ENCODE assay signal across 8 mouse cellular contexts in genomic region chr1:131962606-131963084, GRCm38 (mm10). TPM values are rescaled to one million over a fixed set of nuclear protein-coding genes. Genes with fewer than 3 reads are reported as not detected.
DNase-seq lines count a peak whose midpoint lies in the region; ATAC-seq and TF ChIP-seq lines count a peak whose summit lies in the region.

Gene Slc45a3, plus strand, starts transcription at chr1:131962967.

- 0% methylated on average over 33 of the region's 35 CpGs for WGBS in forebrain, embryonic 15.5 days
- WGBS in lung, embryonic 14.5 days, result under 1% methylated on average over 33 of the region's 35 CpGs
- 1% methylated on average over 33 of the region's 35 CpGs for WGBS in stomach, embryonic 16.5 days

- no peaks in the 10 kb centered on the region for H3K9me3 ChIP-seq in forebrain, embryonic 15.5 days
- no peaks in the 10 kb centered on the region for H3K9me3 ChIP-seq in lung, embryonic 14.5 days (ENCODE audit: low read depth, low read length)
- no peaks in the 10 kb centered on the region for H3K9me3 ChIP-seq in stomach, embryonic 16.5 days (replicated peaks; ENCODE audit: control insufficient read depth, low read length)

- peak within 1 kb of the TSS; percentile 95 for H3K4me2 ChIP-seq in forebrain, embryonic 15.5 days (replicated peaks)
- H3K4me2 ChIP-seq in lung, embryonic 14.5 days, result peak within 1 kb of the TSS; percentile 100
- H3K4me2 ChIP-seq in stomach, embryonic 16.5 days (ENCODE audit: low read depth, low read length), result peak within 1 kb of the TSS; percentile 99

- DNase-seq in gastrocnemius, adult 2 months, result no peak
- DNase-seq in gastrocnemius, postnatal 25 days, result no peak
- DNase-seq in adrenal gland, adult 18-20 months (ENCODE audit: low spot score in 2 of 2), result peak; percentile 67 to 71
- peak; percentile 62 for DNase-seq in kidney, adult 11 months
- DNase-seq in lung, embryonic 14.5 days, result peak; percentile 56
- DNase-seq in MN1 (ENCODE audit: low spot score), result no peak

- ATAC-seq in forebrain, embryonic 15.5 days (replicated peaks), result peak; percentile 63
- ATAC-seq in lung, embryonic 14.5 days (ENCODE audit: insufficient read depth), result peak; percentile 68
- peak; percentile 84; the same call in 1 of the 2 replicates for ATAC-seq in stomach, embryonic 16.5 days (ENCODE audit: insufficient read depth, low FRiP score)

- peak within 1 kb of the TSS; percentile 53 for H3K27ac ChIP-seq in gastrocnemius, adult 2 months
- no peak within 1 kb of the TSS for H3K27ac ChIP-seq in forebrain, embryonic 15.5 days (replicated peaks)
- no peak within 1 kb of the TSS for H3K27ac ChIP-seq in lung, embryonic 14.5 days (ENCODE audit: low read depth)
- H3K27ac ChIP-seq in stomach, embryonic 16.5 days (ENCODE audit: low read length), result peak within 1 kb of the TSS; percentile 23; the same call in 1 of the 2 replicates

- no peaks in the 10 kb centered on the region for H3K36me3 ChIP-seq in forebrain, embryonic 15.5 days
- no peaks in the 10 kb centered on the region for H3K36me3 ChIP-seq in lung, embryonic 14.5 days (ENCODE audit: insufficient read depth)
- H3K36me3 ChIP-seq in stomach, embryonic 16.5 days (ENCODE audit: control insufficient read depth, insufficient read depth, low read length), result no peaks in the 10 kb centered on the region

- H3K9ac ChIP-seq in forebrain, embryonic 15.5 days (replicated peaks), result peak within 1 kb of the TSS; percentile 64
- H3K9ac ChIP-seq in lung, embryonic 14.5 days, result peak within 1 kb of the TSS; percentile 55
- H3K9ac ChIP-seq in stomach, embryonic 16.5 days (ENCODE audit: low read length), result peak within 1 kb of the TSS; percentile 79

- peaks cover 19% of the 10 kb centered on the region; the same call in 1 of the 2 replicates for H3K27me3 ChIP-seq in forebrain, embryonic 15.5 days
- H3K27me3 ChIP-seq in lung, embryonic 14.5 days (ENCODE audit: insufficient read depth, low read length), result peaks cover 47% of the 10 kb centered on the region
- peaks cover 20% of the 10 kb centered on the region; the same call in 1 of the 2 replicates for H3K27me3 ChIP-seq in stomach, embryonic 16.5 days (ENCODE audit: control insufficient read depth, insufficient read depth, low read length)

- peak within 1 kb of the TSS; percentile 85 for H3K4me3 ChIP-seq in gastrocnemius, adult 2 months
- H3K4me3 ChIP-seq in forebrain, embryonic 15.5 days, result peak within 1 kb of the TSS; percentile 90
- peak within 1 kb of the TSS; percentile 74 for H3K4me3 ChIP-seq in lung, embryonic 14.5 days (ENCODE audit: low read depth, low read length)
- peak within 1 kb of the TSS; percentile 74 for H3K4me3 ChIP-seq in stomach, embryonic 16.5 days (replicated peaks; ENCODE audit: low read length)

- intact Hi-C loops in gastrocnemius, adult 2 months (cut with DNase I), result no loop called here

- TF ChIP-seq CTCF in gastrocnemius, adult 2 months (IDR thresholded peaks at IDR 0.05), result no peak
- no peak for TF ChIP-seq CTCF in lung, embryonic 14.5 days (IDR thresholded peaks at IDR 0.05; ENCODE audit: low read depth)

- H3K4me1 ChIP-seq in forebrain, embryonic 15.5 days, result peaks cover 13% of the 10 kb centered on the region
- H3K4me1 ChIP-seq in lung, embryonic 14.5 days (ENCODE audit: insufficient read depth), result no peaks in the 10 kb centered on the region
- peaks cover 6% of the 10 kb centered on the region; the same call in 1 of the 2 replicates for H3K4me1 ChIP-seq in stomach, embryonic 16.5 days (ENCODE audit: control insufficient read depth, insufficient read depth, low read length)

RNA-seq across cellular contexts. Expression of gene Slc45a3, which starts in this region (rescaled TPM):
- 1 to 10 TPM in 1 of 2 experiments, under 1 TPM in 1; 0.84 to 1.4 TPM for total RNA-seq in gastrocnemius, adult 2 months (2021)
- 1 to 10 TPM; 1.3 to 1.6 TPM for total RNA-seq in gastrocnemius, postnatal 25 days (2021)
- total RNA-seq in adrenal gland, adult 18-20 months (2021), result 10 to 100 TPM; 22.9 to 33.6 TPM
- polyA plus RNA-seq in forebrain, embryonic 15.5 days (2015; fragmentation: Nextera tagmentation; extraction: Ambion mirVana), result 1.8 and 2.4 TPM in 2 replicates
- polyA plus RNA-seq in lung, embryonic 14.5 days (2014; fragmentation: Nextera tagmentation; extraction: Ambion mirVana), result 1.8 and 2.2 TPM in 2 replicates
- 10.5 and 12.1 TPM in 2 replicates for polyA plus RNA-seq in stomach, embryonic 16.5 days (2015; fragmentation: Nextera tagmentation; extraction: Ambion mirVana)

Comparison
In these comparisons a context has a peak if more than half of its experiments do, and no peak if none do; other contexts are left out.
1. RNA of gene Slc45a3 (total RNA-seq): 22.9 to 33.6 TPM in adrenal gland, adult 18-20 months; 1.3 to 1.6 TPM in gastrocnemius, postnatal 25 days and 0.84 to 1.4 TPM in gastrocnemius, adult 2 months; every median in the first group is over 4 times any median in the second.
2. DNase-seq: peak in adrenal gland, adult 18-20 months (2 of 2), kidney, adult 11 months (single experiment) and lung, embryonic 14.5 days (single experiment); none in gastrocnemius, adult 2 months (single experiment), gastrocnemius, postnatal 25 days (single experiment) and MN1 (single experiment).
3. H3K27ac ChIP-seq: peak in gastrocnemius, adult 2 months (single experiment) and stomach, embryonic 16.5 days (single experiment); none in forebrain, embryonic 15.5 days (single experiment) and lung, embryonic 14.5 days (single experiment).
4. Peak in every context shown above with its lines, with median percentiles within 50 percentile points of each other: H3K4me3 ChIP-seq, ATAC-seq, H3K4me2 ChIP-seq and H3K9ac ChIP-seq.